Mouse (Mus musculus): Measurements from ENCODE around the gene Rhebl1. TPM values are rescaled to one million over a fixed set of nuclear protein-coding genes. Genes with fewer than 3 reads are reported as not detected.

Rhebl1 gene
- polyA plus RNA-seq, 1 experiment from 2014 or later: 3.4 TPM

DNA sequence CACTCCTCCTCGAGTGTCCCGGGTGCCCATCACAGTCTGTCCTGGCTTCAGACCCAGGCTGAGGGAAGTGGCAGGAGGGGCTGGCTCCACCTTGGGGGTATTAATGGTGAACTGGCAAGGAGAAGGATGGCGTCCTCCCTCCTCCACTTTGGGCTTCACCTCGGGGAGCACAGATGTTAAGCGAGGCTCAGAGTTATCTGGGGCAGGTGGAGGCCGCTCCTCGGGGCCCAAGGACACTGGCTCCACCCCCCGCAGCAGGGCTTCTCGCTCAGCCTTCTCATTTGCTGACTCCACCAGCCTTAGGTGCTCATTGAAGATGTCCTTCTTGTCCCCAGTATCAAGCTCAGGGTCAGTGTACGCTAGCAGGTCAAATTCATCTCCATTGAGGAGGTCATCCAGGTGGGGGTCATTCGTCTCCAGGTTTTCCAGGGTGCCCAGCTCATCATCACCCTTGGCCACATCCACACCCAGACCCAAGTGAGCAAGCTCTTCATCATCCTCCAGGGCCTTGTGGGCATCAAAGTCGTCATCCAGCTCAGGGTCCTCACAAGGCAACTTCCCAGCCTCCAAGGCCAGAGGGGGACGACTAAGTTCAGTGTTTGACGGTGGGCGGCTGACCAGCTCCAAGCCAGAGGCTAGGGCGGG is 44.3 kb downstream of the Rhebl1 start:
- WGBS (ENCODE audit: insufficient replicate concordance): 74% methylated on average over 16 of the region's 16 CpGs
- H3K9ac ChIP-seq (ENCODE audit: low read depth, low read length): no peak overlapping the region
- H3K27ac ChIP-seq (ENCODE audit: low read length): no peak overlapping the region
- no peaks in the 10 kb centered on the region for H3K9me3 ChIP-seq (replicated peaks; ENCODE audit: control insufficient read depth, low read length)
- H3K4me3 ChIP-seq (ENCODE audit: low read depth, low read length): no peak overlapping the region
- H3K27me3 ChIP-seq (ENCODE audit: control insufficient read depth, insufficient read depth, low read depth, low read length): no peaks in the 10 kb centered on the region
- peaks cover 96% of the 10 kb centered on the region for H3K36me3 ChIP-seq (ENCODE audit: control insufficient read depth, insufficient read depth)
- no peak for ATAC-seq (ENCODE audit: low read depth)
- no peak overlapping the region for H3K4me2 ChIP-seq (ENCODE audit: low read depth, low read length)
- no peaks in the 10 kb centered on the region for H3K4me1 ChIP-seq (ENCODE audit: control insufficient read depth, low read depth, low read length)

DNA sequence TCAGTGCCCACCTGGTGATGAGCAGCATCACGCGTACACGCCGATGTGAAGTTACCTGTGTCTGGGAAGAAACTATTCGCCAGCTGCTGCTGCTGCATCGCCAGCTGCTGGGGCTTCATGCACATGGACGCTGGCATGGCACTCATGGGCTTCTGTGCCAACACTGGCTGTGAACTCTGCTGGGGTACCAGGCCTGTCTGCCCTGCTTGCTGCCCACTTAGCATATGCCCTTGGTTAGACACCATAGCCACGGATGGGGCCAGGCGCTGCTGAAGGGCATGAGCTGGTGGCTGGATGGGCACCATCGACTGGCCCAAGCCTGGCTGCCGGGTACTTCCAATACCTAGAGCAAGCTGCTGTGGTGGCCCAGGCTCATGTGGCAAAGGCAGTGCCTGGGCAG is 45.2 kb downstream of the Rhebl1 start:
- peaks cover 3% of the 10 kb centered on the region for H3K4me1 ChIP-seq (ENCODE audit: control insufficient read depth, low read depth, low read length)
- H3K27me3 ChIP-seq (ENCODE audit: control insufficient read depth, insufficient read depth, low read depth, low read length): no peaks in the 10 kb centered on the region
- peaks cover 96% of the 10 kb centered on the region for H3K36me3 ChIP-seq (ENCODE audit: control insufficient read depth, insufficient read depth)
- no peak overlapping the region for H3K27ac ChIP-seq (ENCODE audit: low read length)
- no peak overlapping the region for H3K4me3 ChIP-seq (ENCODE audit: low read depth, low read length)
- H3K9ac ChIP-seq (ENCODE audit: low read depth, low read length): no peak overlapping the region
- no peak overlapping the region for H3K4me2 ChIP-seq (ENCODE audit: low read depth, low read length)
- no peak for ATAC-seq (ENCODE audit: low read depth)
- WGBS (ENCODE audit: insufficient replicate concordance): 89% methylated on average over 11 of the region's 11 CpGs
- H3K9me3 ChIP-seq (replicated peaks; ENCODE audit: control insufficient read depth, low read length): no peaks in the 10 kb centered on the region

DNA sequence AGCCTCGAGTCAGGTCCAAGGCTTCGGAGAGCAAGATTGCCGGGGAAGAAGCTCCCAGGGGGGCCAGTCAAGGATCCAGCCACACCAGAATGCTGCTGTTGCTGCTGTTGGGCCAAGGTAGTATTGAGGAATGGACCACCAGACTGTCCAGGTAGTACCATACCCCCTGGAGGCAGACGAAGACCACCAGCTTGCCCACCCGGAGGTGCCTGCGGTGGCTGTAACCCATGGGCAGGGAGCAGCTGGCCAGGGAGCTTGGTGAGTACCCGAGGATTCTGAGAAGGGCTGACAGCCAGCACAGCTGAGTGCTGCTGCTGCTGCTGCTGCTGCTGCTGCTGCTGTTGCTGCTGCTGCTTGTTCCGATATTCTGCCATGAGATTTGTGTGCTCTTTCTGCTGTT is 48.2 kb downstream of the Rhebl1 start:
- no peak overlapping the region for H3K27ac ChIP-seq (ENCODE audit: low read length)
- peaks cover 94% of the 10 kb centered on the region for H3K36me3 ChIP-seq (ENCODE audit: control insufficient read depth, insufficient read depth)
- H3K9ac ChIP-seq (ENCODE audit: low read depth, low read length): no peak overlapping the region
- ATAC-seq (ENCODE audit: low read depth): no peak
- H3K27me3 ChIP-seq (ENCODE audit: control insufficient read depth, insufficient read depth, low read depth, low read length): no peaks in the 10 kb centered on the region
- WGBS (ENCODE audit: insufficient replicate concordance): 89% methylated on average over 8 of the region's 8 CpGs
- H3K9me3 ChIP-seq (replicated peaks; ENCODE audit: control insufficient read depth, low read length): no peaks in the 10 kb centered on the region
- no peak overlapping the region for H3K4me2 ChIP-seq (ENCODE audit: low read depth, low read length)
- H3K4me1 ChIP-seq (ENCODE audit: control insufficient read depth, low read depth, low read length): peaks cover 7% of the 10 kb centered on the region
- no peak overlapping the region for H3K4me3 ChIP-seq (ENCODE audit: low read depth, low read length)

DNA sequence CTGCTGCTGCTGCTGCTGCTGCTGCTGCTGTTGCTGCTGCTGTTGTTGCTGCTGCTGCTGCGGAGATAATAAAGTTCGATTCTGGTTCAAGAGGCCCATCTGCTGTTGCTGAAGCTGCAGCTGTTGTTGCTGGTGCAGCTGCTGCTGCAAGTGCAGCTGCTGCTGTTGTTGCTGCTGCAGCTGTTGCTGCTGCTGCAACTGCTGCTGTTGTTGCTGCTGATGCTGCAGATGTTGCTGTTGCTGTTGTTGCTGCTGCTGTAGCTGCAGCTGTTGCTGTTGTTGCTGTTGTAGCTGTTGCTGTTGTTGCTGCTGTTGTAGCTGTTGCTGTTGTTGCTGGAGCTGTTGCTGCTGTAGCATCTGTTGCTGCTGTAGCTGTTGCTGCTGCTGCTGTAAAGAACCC is 49.2 kb downstream of the Rhebl1 start:
- Histone ChIP-seq H3K4me2 (ENCODE audit: low read depth, low read length) (no peak overlapping the region), H3K27me3 (ENCODE audit: control insufficient read depth, insufficient read depth, low read depth, low read length) (no peaks in the 10 kb centered on the region), H3K27ac (ENCODE audit: low read length) (no peak overlapping the region), H3K9ac (ENCODE audit: low read depth, low read length) (no peak overlapping the region), H3K4me3 (ENCODE audit: low read depth, low read length) (no peak overlapping the region), H3K4me1 (ENCODE audit: control insufficient read depth, low read depth, low read length) (peaks cover 7% of the 10 kb centered on the region), H3K36me3 (ENCODE audit: control insufficient read depth, insufficient read depth) (peaks cover 94% of the 10 kb centered on the region), H3K9me3 (replicated peaks; ENCODE audit: control insufficient read depth, low read length) (no peaks in the 10 kb centered on the region)
- WGBS (ENCODE audit: insufficient replicate concordance): 81% methylated on average over 2 of the region's 2 CpGs
- no peak for ATAC-seq (ENCODE audit: low read depth)

DNA sequence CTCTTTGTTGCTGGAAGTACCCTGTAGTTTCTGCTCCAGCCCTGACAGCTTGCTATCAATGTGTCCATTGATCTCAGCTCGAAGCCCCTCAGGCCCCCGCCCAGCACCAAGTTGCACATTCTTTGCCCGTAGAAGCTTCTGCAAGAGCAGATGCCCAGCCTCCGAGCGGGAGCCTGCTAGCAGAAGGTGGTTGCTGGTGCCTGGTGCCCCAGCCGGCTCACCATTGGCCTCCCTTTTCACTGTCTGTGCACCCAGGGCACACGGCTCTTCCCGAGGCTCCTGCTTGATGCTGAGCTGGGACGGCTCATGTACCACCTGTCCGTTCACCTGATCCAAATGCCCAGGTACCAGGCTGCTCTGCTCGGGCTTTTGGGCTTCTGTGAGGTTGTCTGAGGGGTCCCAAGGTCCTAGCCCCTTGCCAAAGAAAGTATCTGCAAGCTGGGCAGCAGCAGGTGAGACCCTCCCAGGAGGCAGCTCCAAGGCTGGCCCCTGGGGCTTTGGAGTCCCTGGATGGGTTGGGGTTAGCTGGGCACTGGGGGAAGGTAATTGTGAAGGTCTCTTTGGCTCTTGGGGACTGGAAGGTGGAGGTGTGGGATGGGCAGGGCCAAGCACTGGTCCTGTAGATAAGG is 50.6 kb downstream of the Rhebl1 start:
- H3K9ac ChIP-seq (ENCODE audit: low read depth, low read length): no peak overlapping the region
- H3K27me3 ChIP-seq (ENCODE audit: control insufficient read depth, insufficient read depth, low read depth, low read length): no peaks in the 10 kb centered on the region
- H3K9me3 ChIP-seq (replicated peaks; ENCODE audit: control insufficient read depth, low read length): no peaks in the 10 kb centered on the region
- no peak overlapping the region for H3K4me2 ChIP-seq (ENCODE audit: low read depth, low read length)
- no peak overlapping the region for H3K4me3 ChIP-seq (ENCODE audit: low read depth, low read length)
- H3K4me1 ChIP-seq (ENCODE audit: control insufficient read depth, low read depth, low read length): peaks cover 12% of the 10 kb centered on the region
- no peak for ATAC-seq (ENCODE audit: low read depth)
- H3K36me3 ChIP-seq (ENCODE audit: control insufficient read depth, insufficient read depth): peaks cover 95% of the 10 kb centered on the region
- no peak overlapping the region for H3K27ac ChIP-seq (ENCODE audit: low read length)
- WGBS (ENCODE audit: insufficient replicate concordance): 83% methylated on average over 11 of the region's 11 CpGs

DNA sequence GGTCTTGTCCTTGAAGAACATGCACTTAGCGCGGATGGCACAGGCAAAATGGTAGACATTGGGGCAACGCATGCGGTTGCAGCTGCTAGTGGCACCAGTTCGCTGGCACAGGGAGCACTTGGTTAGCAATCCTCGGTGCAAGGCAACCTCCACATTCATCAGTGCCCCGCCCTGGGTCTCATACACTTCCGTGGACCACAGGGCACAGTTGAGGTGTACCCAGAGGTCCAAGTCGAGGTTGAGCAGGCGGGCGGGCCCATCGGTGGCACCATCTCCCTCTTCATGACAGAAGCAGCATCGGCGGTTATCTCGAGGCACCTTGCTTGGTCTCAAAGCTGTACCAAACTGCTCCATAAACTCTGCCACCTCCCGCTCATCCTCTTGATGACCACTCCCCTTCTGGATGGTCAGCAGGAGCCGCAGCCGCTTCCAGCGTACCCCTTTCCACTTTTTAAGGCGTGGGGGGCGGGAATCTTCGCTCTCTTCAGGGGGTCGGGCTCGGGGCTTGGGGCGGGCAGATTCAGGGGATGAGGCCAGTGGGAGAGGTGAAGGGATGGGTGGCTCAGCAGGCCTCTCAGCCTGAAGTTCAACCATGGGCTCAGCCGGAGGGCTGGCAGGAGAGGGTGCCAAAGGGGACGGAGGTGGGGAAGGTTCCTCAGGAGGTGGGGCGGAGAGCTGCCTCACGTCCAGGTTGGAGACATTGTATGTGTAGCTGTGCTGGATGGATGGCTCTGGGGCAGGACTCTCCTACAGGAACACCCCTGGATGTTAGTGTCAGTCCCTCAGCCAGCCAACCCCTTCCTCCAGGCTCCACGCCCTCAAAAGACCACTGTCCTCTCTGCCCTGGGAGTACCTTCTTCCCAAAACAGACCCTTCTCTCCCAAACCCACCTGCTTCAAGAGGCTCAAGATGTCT is 54.4 kb downstream of the Rhebl1 start:
- peaks cover 38% of the 10 kb centered on the region for H3K4me1 ChIP-seq (ENCODE audit: control insufficient read depth, low read depth, low read length)
- H3K4me3 ChIP-seq (ENCODE audit: low read depth, low read length): no peak overlapping the region
- ATAC-seq (ENCODE audit: low read depth): no peak
- no peaks in the 10 kb centered on the region for H3K27me3 ChIP-seq (ENCODE audit: control insufficient read depth, insufficient read depth, low read depth, low read length)
- no peak overlapping the region for H3K4me2 ChIP-seq (ENCODE audit: low read depth, low read length)
- 90% methylated on average over 30 of the region's 30 CpGs for WGBS (ENCODE audit: insufficient replicate concordance)
- no peak overlapping the region for H3K9ac ChIP-seq (ENCODE audit: low read depth, low read length)
- no peaks in the 10 kb centered on the region for H3K9me3 ChIP-seq (replicated peaks; ENCODE audit: control insufficient read depth, low read length)
- no peak overlapping the region for H3K27ac ChIP-seq (ENCODE audit: low read length)
- H3K36me3 ChIP-seq (ENCODE audit: control insufficient read depth, insufficient read depth): peaks cover 89% of the 10 kb centered on the region

DNA sequence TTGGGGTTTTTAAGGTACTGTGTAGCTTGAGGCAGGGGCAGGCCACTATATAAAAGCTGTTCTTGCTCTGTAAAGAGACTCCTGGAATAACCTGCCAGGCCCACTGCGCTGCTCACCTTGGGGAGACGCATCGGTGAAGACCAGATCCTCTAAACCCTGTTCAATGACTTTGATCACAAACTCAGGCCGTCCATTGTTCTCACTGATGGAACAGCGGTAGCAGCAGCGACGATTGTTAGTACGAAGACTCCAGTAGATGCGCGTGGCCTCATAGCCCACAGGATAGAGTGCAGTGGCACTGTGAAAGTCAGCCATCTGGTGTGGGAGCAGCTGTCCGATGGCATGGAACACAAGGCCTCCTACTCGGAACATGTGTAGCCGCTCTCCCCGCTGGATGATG is 55.2 kb downstream of the Rhebl1 start:
- Histone ChIP-seq H3K4me3 (ENCODE audit: low read depth, low read length) (no peak overlapping the region), H3K9ac (ENCODE audit: low read depth, low read length) (no peak overlapping the region), H3K27ac (ENCODE audit: low read length) (no peak overlapping the region), H3K4me2 (ENCODE audit: low read depth, low read length) (no peak overlapping the region), H3K27me3 (ENCODE audit: control insufficient read depth, insufficient read depth, low read depth, low read length) (no peaks in the 10 kb centered on the region), H3K4me1 (ENCODE audit: control insufficient read depth, low read depth, low read length) (peaks cover 35% of the 10 kb centered on the region), H3K9me3 (replicated peaks; ENCODE audit: control insufficient read depth, low read length) (no peaks in the 10 kb centered on the region), H3K36me3 (ENCODE audit: control insufficient read depth, insufficient read depth) (peaks cover 89% of the 10 kb centered on the region)
- no peak for ATAC-seq (ENCODE audit: low read depth)
- WGBS (ENCODE audit: insufficient replicate concordance): 96% methylated on average over 14 of the region's 14 CpGs

DNA sequence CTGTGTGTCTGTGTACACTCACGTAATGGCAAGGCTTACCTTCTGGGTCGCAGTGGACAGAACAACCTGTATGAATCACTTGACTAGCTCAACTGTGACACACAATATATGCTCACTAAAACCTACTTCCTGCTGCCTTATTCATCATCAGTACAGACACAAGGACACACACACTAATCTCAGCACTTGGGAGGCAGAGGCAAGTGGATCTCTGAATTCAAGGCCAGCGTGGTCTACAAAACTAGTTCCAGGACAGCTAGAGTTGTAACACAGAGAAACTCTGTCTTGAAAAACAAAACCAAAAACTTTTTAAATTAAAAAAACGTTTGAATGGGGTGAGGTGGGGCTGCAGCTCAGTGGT is 56.6 kb downstream of the Rhebl1 start:
- Histone ChIP-seq H3K36me3 (ENCODE audit: control insufficient read depth, insufficient read depth) (peaks cover 85% of the 10 kb centered on the region), H3K4me2 (ENCODE audit: low read depth, low read length) (peak overlapping the region; percentile 58), H3K9me3 (replicated peaks; ENCODE audit: control insufficient read depth, low read length) (no peaks in the 10 kb centered on the region), H3K27ac (ENCODE audit: low read length) (peak overlapping the region; percentile 95), H3K27me3 (ENCODE audit: control insufficient read depth, insufficient read depth, low read depth, low read length) (no peaks in the 10 kb centered on the region), H3K9ac (ENCODE audit: low read depth, low read length) (peak overlapping the region; percentile 42), H3K4me3 (ENCODE audit: low read depth, low read length) (peak overlapping the region; percentile 35), H3K4me1 (ENCODE audit: control insufficient read depth, low read depth, low read length) (peaks cover 41% of the 10 kb centered on the region)
- ATAC-seq (ENCODE audit: low read depth): peak; percentile 22; the same call in 1 of the 2 replicates
- 49% methylated on average over 4 of the region's 4 CpGs for WGBS (ENCODE audit: insufficient replicate concordance)
